Mouse (Mus musculus) limb, embryonic 14.5 days (tissue): ENCODE measurements around the gene Tomm20l. TPM values are rescaled to one million over a fixed set of nuclear protein-coding genes. Genes with fewer than 3 reads are reported as not detected.

Experiments
- ATAC-seq: fragments of 200-750 bp; cut with Nextera tagmentation; 2 replicates; pipeline ENCODE4 v1.8.0; 2017; ENCODE audit warnings: low read depth, moderate number of reproducible peaks, moderate TSS enrichment; ENCODE audit not compliant: low FRiP score
- DNase-seq: peaks from one replicate; pipeline ENCODE4 v3.0.0-alpha.2; 2015; ENCODE audit warnings: low spot score
- H3K27ac ChIP-seq: fragments of 300-500 bp; sonication (generic); replicated peaks from 2 replicates; pipeline ENCODE4 v1.5.1; 2014; ENCODE audit warnings: low read depth, mild to moderate bottlenecking, low read length, moderate library complexity, mixed read lengths
- H3K27me3 ChIP-seq: fragments of 300-500 bp; sonication (generic); 2 replicates; pipeline ENCODE4 v1.6.1; 2014; ENCODE audit warnings: low read length, mixed read lengths; ENCODE audit not compliant: control insufficient read depth, insufficient read depth
- H3K36me3 ChIP-seq: fragments of 300-500 bp; sonication (generic); 2 replicates; pipeline ENCODE4 v1.6.1; 2014; ENCODE audit warnings: mild to moderate bottlenecking, low read length, moderate library complexity, mixed read lengths; ENCODE audit not compliant: control insufficient read depth, insufficient read depth
- H3K4me1 ChIP-seq: fragments of 300-500 bp; sonication (generic); 2 replicates; pipeline ENCODE4 v1.6.1; 2014; ENCODE audit warnings: antibody characterized with exemption, low read length, mixed read lengths; ENCODE audit not compliant: control insufficient read depth, insufficient read depth
- H3K4me2 ChIP-seq: fragments of 300-500 bp; sonication (generic); replicated peaks from 2 replicates; pipeline ENCODE4 v1.6.1; 2014; ENCODE audit warnings: low read depth, mild to moderate bottlenecking, low read length, moderate library complexity; ENCODE audit not compliant: severe bottlenecking
- H3K4me3 ChIP-seq: fragments of 300-500 bp; sonication (generic); replicated peaks from 2 replicates; pipeline ENCODE4 v1.5.1; 2014; ENCODE audit warnings: low read length
- H3K9ac ChIP-seq: fragments of 300-500 bp; sonication (generic); 2 replicates; pipeline ENCODE4 v1.6.1; 2014; ENCODE audit warnings: mild to moderate bottlenecking, low read depth, low read length, moderate library complexity; ENCODE audit not compliant: severe bottlenecking
- H3K9me3 ChIP-seq: fragments of 300-500 bp; sonication (generic); 2 replicates; pipeline ENCODE4 v1.6.1; 2016; ENCODE audit warnings: low read length; ENCODE audit not compliant: control insufficient read depth
- POLR2A ChIP-seq: fragments of 200-500 bp; IDR thresholded peaks from 2 replicates; pipeline ENCODE4 v1.8.0; 2012; ENCODE audit warnings: inconsistent platforms, mild to moderate bottlenecking, moderate library complexity, borderline replicate concordance; ENCODE audit not compliant: insufficient read depth, insufficient read length; ENCODE audit errors: extremely low read depth
- whole genome bisulfite sequencing: fragments of 180-500 bp; shearing (Covaris S2); extraction: QIAGEN DNeasy Blood & Tissue Kit; methylation state at CpG from one replicate; pipeline ENCODE4 v1.1.7; 2014; 5-methylcytosine and 5-hydroxymethylcytosine counted together
- polyA plus RNA-seq, 2 experiments: library from polyadenylated mRNA; depleted of rRNA in 1 of 2; stranded (reverse) in 1 of 2; unstranded in 1 of 2; fragments of >200 nt; fragmentation: Nextera tagmentation in 1 of 2; extraction: Ambion mirVana in 1 of 2; gene quantifications; 2 replicates each; pipeline versions ENCODE4 v1.2.1 to v1.2.3; 2012 to 2014

Tomm20l gene
- polyA plus RNA-seq, 2 experiments: not detected

DNA sequence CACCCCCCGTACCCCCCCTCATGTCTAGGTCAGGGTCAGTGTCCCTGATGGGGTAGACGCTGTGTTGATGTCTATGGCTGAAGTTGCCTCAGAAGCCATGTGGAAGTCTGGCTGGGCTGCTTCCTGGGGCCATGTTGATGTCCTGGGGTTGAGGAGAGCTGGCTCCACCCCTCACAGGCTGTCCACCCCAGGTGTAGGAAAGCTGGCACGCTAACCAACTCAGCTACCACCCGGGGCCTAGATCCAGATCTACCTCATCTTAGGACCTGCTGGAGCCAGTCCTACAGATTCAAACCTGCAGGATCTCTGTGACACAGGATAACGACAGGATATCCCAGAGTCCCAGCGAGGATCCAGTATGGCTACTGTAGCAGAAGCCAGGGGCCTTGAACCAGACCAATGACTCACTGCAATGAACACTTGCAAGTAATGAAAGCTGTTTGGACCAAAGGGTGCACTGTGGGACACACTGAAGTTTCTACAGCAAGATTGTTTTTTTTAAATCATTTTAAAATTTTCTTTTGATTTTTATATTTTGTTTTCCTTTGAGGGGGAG, 3.9 kb upstream of the Tomm20l start:
- DNase-seq: no peak
- H3K4me3 ChIP-seq: no peak overlapping the region
- H3K4me1 ChIP-seq: no peaks in the 10 kb centered on the region
- no peak overlapping the region for H3K27ac ChIP-seq
- no peak overlapping the region for H3K4me2 ChIP-seq
- no peak overlapping the region for H3K9ac ChIP-seq
- no peaks in the 10 kb centered on the region for H3K9me3 ChIP-seq
- H3K36me3 ChIP-seq: no peaks in the 10 kb centered on the region
- 85% methylated on average over 6 of the region's 6 CpGs for WGBS
- TF ChIP-seq POLR2A: no peak
- no peak for ATAC-seq
- no peaks in the 10 kb centered on the region for H3K27me3 ChIP-seq

DNA sequence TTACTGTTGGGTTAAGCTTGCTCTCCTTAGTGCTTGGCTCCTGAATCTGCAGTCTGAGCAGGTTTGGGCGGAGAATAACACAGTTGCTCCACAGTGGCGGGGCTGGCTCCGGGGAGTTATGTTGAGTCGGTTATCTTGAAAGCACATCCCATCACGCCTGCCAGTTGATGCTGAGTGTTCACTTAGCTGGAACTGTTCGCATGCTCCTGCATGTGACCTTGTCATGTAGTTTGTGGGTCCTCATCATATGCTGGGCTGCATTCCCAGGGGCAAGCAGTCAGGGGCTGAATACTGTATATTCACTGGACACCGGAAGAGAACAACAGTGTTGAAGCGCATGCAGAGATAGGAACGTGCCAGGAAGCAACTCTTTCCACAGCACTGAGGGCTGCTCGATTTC, 1.8 kb downstream of the Tomm20l start:
- Histone ChIP-seq H3K4me3 (no peak overlapping the region), H3K27ac (no peak overlapping the region), H3K4me1 (no peaks in the 10 kb centered on the region), H3K36me3 (no peaks in the 10 kb centered on the region), H3K4me2 (no peak overlapping the region), H3K9me3 (no peaks in the 10 kb centered on the region), H3K9ac (no peak overlapping the region), H3K27me3 (no peaks in the 10 kb centered on the region)
- 88% methylated on average over 10 of the region's 10 CpGs for WGBS
- DNase-seq: no peak
- no peak for TF ChIP-seq POLR2A
- no peak for ATAC-seq

GRCm38 (mm10) chr12:71113675-71114288, 2.6 kb downstream of the Tomm20l start:
- TF ChIP-seq POLR2A: no peak
- ATAC-seq (0 out of 2 replicates have a peak, but pooled peaks have one; percentile 37), DNase-seq (peak; percentile 47)
- no peaks in the 10 kb centered on the region for H3K27me3 ChIP-seq
- H3K4me1 ChIP-seq: no peaks in the 10 kb centered on the region
- H3K27ac ChIP-seq: no peak overlapping the region
- H3K9me3 ChIP-seq: no peaks in the 10 kb centered on the region
- no peak overlapping the region for H3K4me3 ChIP-seq
- H3K9ac ChIP-seq: no peak overlapping the region
- H3K4me2 ChIP-seq: no peak overlapping the region
- 38% methylated on average over 12 of the region's 12 CpGs for WGBS
- no peaks in the 10 kb centered on the region for H3K36me3 ChIP-seq

- 70% methylated on average over 5 of the region's 5 CpGs for WGBS
Measured at GRCm38 (mm10) chr12:71116411-71116810, 5.2 kb downstream of the Tomm20l start.

DNA sequence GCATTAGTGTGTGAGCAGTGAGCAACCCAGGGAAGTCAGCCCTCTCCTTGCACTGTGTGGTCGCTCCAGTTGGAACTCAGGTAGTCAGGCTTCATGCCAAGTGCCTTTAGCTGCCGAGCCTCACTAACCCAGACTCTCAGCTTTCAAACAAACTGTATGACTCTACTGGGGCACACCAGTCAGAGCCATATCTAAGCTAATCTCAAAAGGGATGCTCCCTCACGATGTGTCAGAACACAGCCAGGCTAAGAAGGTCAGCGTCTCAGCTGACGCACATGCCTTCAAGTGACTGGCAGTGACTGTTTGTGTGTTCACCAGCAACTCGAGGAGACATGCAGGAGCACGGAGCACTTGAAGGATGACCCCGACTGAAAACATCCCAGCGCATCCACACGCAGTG, 11.5 kb downstream of the Tomm20l start:
- no peak overlapping the region for H3K4me3 ChIP-seq
- H3K27me3 ChIP-seq: no peaks in the 10 kb centered on the region
- H3K9ac ChIP-seq: no peak overlapping the region
- no peak overlapping the region for H3K27ac ChIP-seq
- ATAC-seq: no peak
- no peak for DNase-seq
- H3K4me2 ChIP-seq: no peak overlapping the region
- H3K9me3 ChIP-seq: no peaks in the 10 kb centered on the region
- no peak for TF ChIP-seq POLR2A
- peaks cover 35% of the 10 kb centered on the region for H3K36me3 ChIP-seq
- H3K4me1 ChIP-seq: no peaks in the 10 kb centered on the region
- WGBS: 92% methylated on average over 10 of the region's 10 CpGs

More at GRCm38 (mm10) chr12:71116411-71116810, 5.2 kb downstream of the Tomm20l start:
- H3K4me2 ChIP-seq: no peak overlapping the region
- no peak overlapping the region for H3K9ac ChIP-seq
- H3K27me3 ChIP-seq: no peaks in the 10 kb centered on the region
- no peaks in the 10 kb centered on the region for H3K4me1 ChIP-seq
- ATAC-seq (no peak), DNase-seq (no peak)
- H3K36me3 ChIP-seq: no peaks in the 10 kb centered on the region
- H3K4me3 ChIP-seq: no peak overlapping the region
- no peak overlapping the region for H3K27ac ChIP-seq
- TF ChIP-seq POLR2A: no peak
- no peaks in the 10 kb centered on the region for H3K9me3 ChIP-seq

- DNase-seq: no peak
- WGBS: 93% methylated on average over 9 of the region's 9 CpGs
- TF ChIP-seq POLR2A: no peak
Measured at GRCm38 (mm10) chr12:71123286-71123685, 12.1 kb downstream of the Tomm20l start.

More at GRCm38 (mm10) chr12:71123286-71123685, 12.1 kb downstream of the Tomm20l start:
- Histone ChIP-seq H3K4me1 (no peaks in the 10 kb centered on the region), H3K4me3 (no peak overlapping the region), H3K4me2 (no peak overlapping the region), H3K9me3 (no peaks in the 10 kb centered on the region), H3K27me3 (no peaks in the 10 kb centered on the region), H3K27ac (no peak overlapping the region), H3K9ac (no peak overlapping the region), H3K36me3 (peaks cover 35% of the 10 kb centered on the region)
- no peak for ATAC-seq
